Mouse (Mus musculus) kidney, postnatal 0 days (tissue): ENCODE measurements at regions not wholly inside any gene's neighbourhood (a gene's known extent, or its start where the extent isn't known, plus 50 kb on each side); places are given as distances from the start of the nearest gene placed in this dataset.

Experiments
- ATAC-seq: fragments of 200-750 bp; cut with Nextera tagmentation; replicated peaks from 2 replicates; pipeline ENCODE4 v1.8.0; 2017; ENCODE audit warnings: low read depth, moderate number of reproducible peaks, moderate TSS enrichment, moderate library complexity; ENCODE audit not compliant: low FRiP score
- DNase-seq: peaks from one replicate; pipeline ENCODE4 v3.0.0-alpha.2; 2016; ENCODE audit warnings: low spot score
- H3K27ac ChIP-seq: fragments of 300-500 bp; sonication (generic); 2 replicates; pipeline ENCODE4 v1.5.1; 2014; ENCODE audit warnings: mild to moderate bottlenecking
- H3K27me3 ChIP-seq: fragments of 300-500 bp; sonication (generic); 2 replicates; pipeline ENCODE4 v1.6.1; 2014; ENCODE audit warnings: low read length, mixed read lengths; ENCODE audit not compliant: insufficient read depth
- H3K36me3 ChIP-seq: fragments of 300-500 bp; sonication (generic); 2 replicates; pipeline ENCODE4 v1.6.1; 2014; ENCODE audit warnings: low read length, mixed read lengths; ENCODE audit not compliant: insufficient read depth
- H3K4me1 ChIP-seq: fragments of 300-500 bp; sonication (generic); replicated peaks from 2 replicates; pipeline ENCODE4 v1.6.1; 2014; ENCODE audit warnings: antibody characterized with exemption, low read length, mixed read lengths; ENCODE audit not compliant: insufficient read depth
- H3K4me2 ChIP-seq: fragments of 300-500 bp; sonication (generic); 2 replicates; pipeline ENCODE4 v1.6.1; 2014; ENCODE audit warnings: mild to moderate bottlenecking, low read length, moderate library complexity, mixed read lengths
- H3K4me3 ChIP-seq: fragments of 300-500 bp; sonication (generic); replicated peaks from 2 replicates; pipeline ENCODE4 v1.5.1; 2014; ENCODE audit warnings: low read depth, low read length
- H3K9ac ChIP-seq: fragments of 300-500 bp; sonication (generic); 2 replicates; pipeline ENCODE4 v1.6.1; 2014; ENCODE audit warnings: low read depth, low read length
- H3K9me3 ChIP-seq: fragments of 300-500 bp; sonication (generic); replicated peaks from 2 replicates; pipeline ENCODE4 v1.6.1; 2016; ENCODE audit warnings: low read length, inconsistent platforms, mixed read lengths
- CTCF ChIP-seq: IDR thresholded peaks from 2 replicates; pipeline ENCODE4 v1.5.1; 2016; ENCODE audit warnings: antibody characterized with exemption, low read depth, mild to moderate bottlenecking, moderate library complexity
- WGBS: fragments of 180-500 bp; shearing (Covaris S2); extraction: QIAGEN DNeasy Blood & Tissue Kit; methylation state at CpG from one replicate; pipeline ENCODE4 v1.1.7; 2014; 5-methylcytosine and 5-hydroxymethylcytosine counted together

GRCm38 (mm10) chr5:53378599-53378998, 87.4 kb upstream of the Rbpj start:
- no peak overlapping the region for H3K27ac ChIP-seq
- ATAC-seq, result no peak
- H3K4me1 ChIP-seq, result no peaks in the 10 kb centered on the region
- DNase-seq, result no peak
- H3K4me3 ChIP-seq, result no peak overlapping the region
- H3K27me3 ChIP-seq, result no peaks in the 10 kb centered on the region
- H3K36me3 ChIP-seq, result no peaks in the 10 kb centered on the region
- TF ChIP-seq CTCF, result no peak
- 86% methylated on average over 7 of the region's 7 CpGs for WGBS
- H3K9ac ChIP-seq, result no peak overlapping the region
- no peaks in the 10 kb centered on the region for H3K9me3 ChIP-seq
- no peak overlapping the region for H3K4me2 ChIP-seq

DNA sequence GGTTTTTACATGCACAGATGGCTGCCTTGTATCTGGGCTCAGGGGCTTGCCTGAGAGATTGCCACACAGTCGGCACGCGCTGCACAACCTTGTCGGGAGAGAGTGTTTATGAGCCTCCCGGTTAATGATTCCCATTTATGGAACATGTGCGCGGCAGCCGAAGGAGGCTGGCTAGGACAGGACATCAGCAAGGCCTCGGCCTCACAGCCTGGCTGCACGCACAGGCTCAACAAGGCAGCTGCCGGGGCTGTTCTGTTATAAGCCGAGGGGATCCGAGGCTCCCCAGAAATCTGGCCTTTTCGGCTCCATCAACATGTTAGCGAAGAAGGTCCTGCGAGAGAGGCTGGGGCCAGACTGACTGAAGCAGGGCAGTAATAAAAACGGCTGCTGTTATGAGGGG, 86.3 kb upstream of the Rbpj start:
- Histone ChIP-seq H3K27me3 (no peaks in the 10 kb centered on the region), H3K36me3 (no peaks in the 10 kb centered on the region), H3K27ac (peak overlapping the region; percentile 44; the same call in 1 of the 2 replicates), H3K4me1 (no peaks in the 10 kb centered on the region), H3K9me3 (no peaks in the 10 kb centered on the region), H3K4me2 (no peak overlapping the region), H3K9ac (peak overlapping the region; percentile 35; the same call in 1 of the 2 replicates), H3K4me3 (no peak overlapping the region)
- 23% methylated on average over 17 of the region's 17 CpGs for WGBS
- no peak for TF ChIP-seq CTCF
- ATAC-seq (peak; percentile 90), DNase-seq (peak; percentile 51)

- H3K27me3 ChIP-seq, result no peaks in the 10 kb centered on the region
- H3K4me2 ChIP-seq, result no peak overlapping the region
- no peaks in the 10 kb centered on the region for H3K9me3 ChIP-seq
- TF ChIP-seq CTCF, result no peak
- ATAC-seq (no peak), DNase-seq (no peak)
- no peak overlapping the region for H3K9ac ChIP-seq
- no peaks in the 10 kb centered on the region for H3K36me3 ChIP-seq
- no peaks in the 10 kb centered on the region for H3K4me1 ChIP-seq
- no peak overlapping the region for H3K27ac ChIP-seq
- H3K4me3 ChIP-seq, result no peak overlapping the region
- 34% methylated on average over 3 of the region's 3 CpGs for WGBS
These were observed 85.7 kb upstream of the Rbpj start for GRCm38 (mm10) chr5:53380203-53380602.

- H3K4me2 ChIP-seq, result no peak overlapping the region
- H3K4me3 ChIP-seq, result no peak overlapping the region
- no peaks in the 10 kb centered on the region for H3K27me3 ChIP-seq
- H3K9me3 ChIP-seq, result no peaks in the 10 kb centered on the region
- ATAC-seq, result no peak
- H3K4me1 ChIP-seq, result no peaks in the 10 kb centered on the region
- no peaks in the 10 kb centered on the region for H3K36me3 ChIP-seq
- peak; percentile 28 for DNase-seq
- H3K9ac ChIP-seq, result no peak overlapping the region
- WGBS, result 53% methylated on average over 13 of the region's 13 CpGs
- no peak overlapping the region for H3K27ac ChIP-seq
- peak; percentile 22; the same call in 1 of the 2 replicates for TF ChIP-seq CTCF
These were observed 84.3 kb upstream of the Rbpj start for GRCm38 (mm10) chr5:53381492-53382199.

GRCm38 (mm10) chr5:53384026-53384425, 81.9 kb upstream of the Rbpj start:
- H3K9ac ChIP-seq, result no peak overlapping the region
- H3K9me3 ChIP-seq, result no peaks in the 10 kb centered on the region
- H3K27me3 ChIP-seq, result no peaks in the 10 kb centered on the region
- H3K4me1 ChIP-seq, result no peaks in the 10 kb centered on the region
- no peak overlapping the region for H3K27ac ChIP-seq
- H3K4me3 ChIP-seq, result no peak overlapping the region
- DNase-seq (no peak), ATAC-seq (no peak)
- 87% methylated on average over 7 of the region's 7 CpGs for WGBS
- TF ChIP-seq CTCF, result no peak
- H3K4me2 ChIP-seq, result no peak overlapping the region
- H3K36me3 ChIP-seq, result no peaks in the 10 kb centered on the region

DNA sequence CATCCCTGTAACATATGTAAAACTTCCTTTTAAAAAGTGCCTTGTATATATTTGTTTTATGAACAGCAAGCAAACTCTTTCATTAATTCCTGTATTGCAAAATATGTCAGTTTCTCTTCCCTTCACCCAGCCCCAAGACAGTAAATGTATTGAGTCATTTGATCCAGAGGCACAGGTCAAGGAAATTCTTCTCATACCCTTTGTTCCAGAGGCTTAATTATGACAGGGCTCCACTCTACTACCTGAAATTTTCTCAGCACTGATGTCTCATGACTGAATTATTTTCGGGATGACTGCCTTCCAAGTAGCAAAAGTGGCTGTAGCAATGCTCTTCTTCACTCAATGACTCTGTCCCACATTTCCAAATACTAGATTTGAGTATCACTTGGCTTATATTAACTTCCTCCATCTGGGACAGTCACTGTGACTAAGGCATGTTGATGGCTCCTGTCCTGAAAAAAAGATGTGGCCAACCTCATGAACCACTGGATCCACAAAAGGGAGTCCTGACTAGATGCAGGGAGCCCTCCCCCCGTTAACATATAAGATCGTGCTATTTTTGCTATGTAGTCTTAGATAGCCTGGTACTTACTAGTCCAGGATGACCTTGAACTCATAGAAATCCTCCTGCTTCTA, 80.3 kb upstream of the Rbpj start:
- no peak for TF ChIP-seq CTCF
- Histone ChIP-seq H3K9me3 (no peaks in the 10 kb centered on the region), H3K4me3 (no peak overlapping the region), H3K4me1 (no peaks in the 10 kb centered on the region), H3K9ac (no peak overlapping the region), H3K27me3 (no peaks in the 10 kb centered on the region), H3K36me3 (no peaks in the 10 kb centered on the region), H3K4me2 (no peak overlapping the region), H3K27ac (no peak overlapping the region)
- ATAC-seq (no peak), DNase-seq (no peak)
- 88% methylated on average over 3 of the region's 3 CpGs for WGBS
